Mouse (Mus musculus) kidney, postnatal 36 days (tissue): ENCODE measurements at regions not wholly inside any gene's neighbourhood (a gene's known extent, or its start where the extent isn't known, plus 50 kb on each side); places are given as distances from the start of the nearest gene placed in this dataset.
"Not testable (repeated sequence)": the region's sequence is repeated elsewhere in the genome, so short reads cannot be mapped to it uniquely, and the experiment has no call there.

Experiments
- DNase-seq, 2 experiments: peaks; one replicate each; pipeline ENCODE4 v3.0.0; 2021 to 2022; ENCODE audit warnings: mixed read lengths in 2 of 2

DNA sequence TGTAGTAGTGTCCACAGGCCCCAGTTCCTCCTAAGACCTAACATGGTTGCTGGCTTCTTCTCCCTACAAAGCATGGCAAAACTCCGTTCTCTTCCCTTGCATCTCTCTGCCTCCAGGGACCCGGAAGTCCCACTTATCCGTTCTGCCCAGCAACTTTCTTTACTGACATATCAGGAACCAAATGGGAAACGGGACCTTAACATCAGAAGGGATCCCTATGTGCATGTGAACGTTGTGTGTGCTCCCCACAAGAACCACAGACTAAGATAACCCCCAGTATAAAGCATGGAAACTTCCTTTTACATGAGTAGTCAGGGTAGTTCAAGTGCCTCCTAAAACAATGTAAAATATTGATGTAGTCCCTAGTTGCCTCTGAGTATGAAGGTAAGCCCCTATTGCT is 61.6 kb downstream of the Zxdb start:
- DNase-seq: no peak

DNA sequence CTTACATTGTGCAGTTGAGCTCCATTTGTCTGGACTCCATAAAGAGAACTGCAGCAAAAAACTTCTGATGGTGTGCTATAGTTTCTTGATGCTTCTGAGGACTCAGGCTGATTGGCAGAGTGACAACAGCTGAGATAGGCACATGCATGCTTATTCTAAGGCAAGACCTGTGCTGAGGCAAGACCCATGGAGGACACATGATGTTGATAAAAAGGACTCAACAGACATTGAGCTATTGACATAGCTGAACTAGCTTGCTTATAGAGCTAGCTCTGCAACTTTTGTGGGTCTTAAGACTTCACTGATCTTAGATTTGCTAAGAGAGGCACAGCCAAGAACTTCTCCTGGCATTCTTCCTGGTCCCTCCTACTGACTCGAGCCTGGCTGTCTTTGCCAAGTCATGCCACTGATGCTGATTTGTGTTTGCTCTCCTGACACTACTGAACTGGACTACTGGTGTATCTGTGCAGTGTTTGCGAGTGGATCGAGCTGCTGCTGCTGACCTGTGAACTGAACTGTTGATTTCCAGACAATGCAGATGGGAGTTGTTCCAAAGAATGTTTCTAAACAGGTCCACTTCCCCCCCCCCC is 64.1 kb downstream of the Zxdb start:
- DNase-seq: peak; percentile 31 to 47

DNA sequence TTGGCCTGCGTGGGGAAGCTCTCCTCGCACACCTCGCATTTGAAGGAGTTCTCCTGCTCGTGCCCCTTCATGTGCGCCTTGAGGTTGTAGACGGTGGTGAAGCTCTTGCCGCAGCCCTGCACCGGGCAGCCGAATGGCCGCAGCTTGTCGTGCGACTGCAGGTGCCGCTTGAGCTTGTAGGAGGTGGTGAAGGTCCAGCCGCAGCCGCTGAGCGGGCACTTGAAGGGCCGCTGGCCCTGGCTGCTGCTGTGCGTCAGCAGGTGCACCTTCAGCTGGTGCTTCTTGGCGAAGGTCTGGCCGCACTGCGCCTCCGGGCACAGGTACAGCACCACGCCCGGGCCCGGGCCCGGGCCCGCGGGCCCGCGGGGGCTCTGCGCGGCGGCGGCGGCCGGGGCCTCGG is 72.5 kb downstream of the Zxdb start:
- DNase-seq: not testable (repeated sequence)

DNA sequence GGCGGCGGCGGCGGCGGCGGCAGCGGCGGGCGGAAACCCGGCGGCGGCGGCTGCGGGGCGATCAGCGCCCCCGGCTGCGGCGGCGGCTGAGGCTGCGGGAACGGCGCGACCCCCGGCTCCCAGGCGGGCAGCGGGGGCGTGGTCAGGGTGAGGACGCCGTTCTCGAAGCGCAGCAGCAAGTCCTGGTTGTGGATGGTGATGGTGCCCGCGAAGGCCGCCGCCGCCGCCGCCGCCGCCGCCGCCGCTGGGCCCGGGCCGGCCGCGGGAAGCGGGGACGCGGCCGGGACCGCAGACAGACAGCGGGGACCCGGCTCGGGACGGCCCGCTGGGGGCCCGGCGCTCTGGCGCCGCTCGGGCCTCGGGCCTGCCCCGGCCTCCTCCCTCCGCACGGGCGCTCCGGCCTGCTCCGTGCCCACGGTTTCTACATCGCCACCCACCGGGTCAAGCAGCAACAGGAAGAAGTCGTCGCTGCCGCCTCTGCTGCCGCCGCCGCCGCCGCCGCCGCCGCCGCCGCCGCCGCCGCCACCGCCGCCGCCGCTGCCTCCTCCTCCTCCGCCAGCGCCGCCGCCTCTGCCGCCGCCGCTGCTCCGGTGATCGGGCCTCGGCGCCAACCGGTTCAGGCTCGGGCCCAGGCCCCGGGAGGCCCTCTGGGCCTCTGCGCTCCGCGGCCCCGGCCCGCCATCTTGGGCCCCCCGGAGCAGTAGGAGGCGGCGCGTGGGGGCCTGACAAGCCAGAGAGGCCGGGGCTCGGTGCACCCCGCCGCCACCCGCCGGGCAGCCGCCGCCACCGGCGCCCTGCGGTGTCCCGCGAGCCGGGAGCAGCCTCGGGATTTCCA is 73.2 kb downstream of the Zxdb start:
- not testable (repeated sequence) for DNase-seq

DNA sequence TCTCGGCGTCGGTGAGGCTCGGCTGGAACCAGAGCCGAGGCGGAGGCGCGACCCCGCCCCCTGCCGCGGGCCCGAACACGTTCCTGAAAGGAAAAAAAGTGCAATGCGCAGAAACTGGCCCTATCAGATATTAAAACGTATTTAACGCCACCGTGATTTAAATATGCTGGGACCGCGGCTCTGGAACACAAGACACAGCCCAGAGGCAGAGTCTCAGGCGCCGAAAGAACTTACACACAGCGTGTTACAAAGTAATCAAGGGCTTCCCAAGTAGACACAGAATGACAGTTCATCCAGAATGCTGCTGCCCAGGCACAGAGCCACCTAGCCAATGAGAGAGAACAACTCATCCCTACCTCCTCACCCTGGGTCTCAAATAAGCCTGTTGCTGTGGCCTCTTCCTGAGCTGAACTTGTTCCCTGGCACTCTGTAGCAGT is 73.8 kb downstream of the Zxdb start:
- DNase-seq: not testable (repeated sequence)

DNA sequence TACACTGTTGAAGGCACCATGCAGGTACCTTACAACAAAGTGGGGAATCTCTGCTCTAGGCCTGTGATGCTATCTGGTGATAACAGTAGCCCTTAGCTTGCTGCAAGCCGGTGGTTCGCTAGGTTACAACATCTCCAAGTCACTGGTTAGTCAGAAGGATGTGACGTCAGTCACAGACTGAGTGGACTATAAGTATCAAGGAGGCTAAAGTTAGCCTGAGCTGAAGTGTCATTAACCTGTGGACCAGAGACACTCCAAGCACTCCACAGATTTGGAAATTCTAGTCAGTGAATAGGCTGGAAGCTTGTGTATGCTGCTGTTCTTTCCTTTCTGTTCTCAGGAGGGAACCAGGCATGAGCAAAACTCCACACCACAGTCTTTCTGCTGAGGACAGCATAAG is 88.4 kb downstream of the Zxdb start:
- not testable (repeated sequence) for DNase-seq

DNA sequence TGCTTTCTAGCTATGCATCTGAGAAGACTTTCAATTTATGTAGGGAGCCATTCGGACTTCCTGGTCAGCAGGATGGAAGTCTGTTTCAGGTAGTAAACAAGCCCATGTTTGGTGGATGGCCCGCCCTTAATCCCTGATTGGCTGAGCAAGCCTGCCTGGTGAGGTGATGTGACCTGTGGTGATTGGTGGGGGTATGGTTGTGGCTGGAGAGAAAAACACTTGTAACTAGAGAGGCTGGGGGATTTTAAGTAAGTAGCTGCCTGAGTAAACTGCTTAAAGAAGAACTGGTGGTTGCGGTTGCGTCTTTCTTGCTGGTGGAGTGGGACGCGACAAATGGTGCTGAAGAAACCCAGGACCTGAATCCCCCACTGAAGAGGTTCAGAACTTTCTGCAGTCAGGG is 103.2 kb downstream of the Zxdb start:
- DNase-seq: not testable (repeated sequence)

DNA sequence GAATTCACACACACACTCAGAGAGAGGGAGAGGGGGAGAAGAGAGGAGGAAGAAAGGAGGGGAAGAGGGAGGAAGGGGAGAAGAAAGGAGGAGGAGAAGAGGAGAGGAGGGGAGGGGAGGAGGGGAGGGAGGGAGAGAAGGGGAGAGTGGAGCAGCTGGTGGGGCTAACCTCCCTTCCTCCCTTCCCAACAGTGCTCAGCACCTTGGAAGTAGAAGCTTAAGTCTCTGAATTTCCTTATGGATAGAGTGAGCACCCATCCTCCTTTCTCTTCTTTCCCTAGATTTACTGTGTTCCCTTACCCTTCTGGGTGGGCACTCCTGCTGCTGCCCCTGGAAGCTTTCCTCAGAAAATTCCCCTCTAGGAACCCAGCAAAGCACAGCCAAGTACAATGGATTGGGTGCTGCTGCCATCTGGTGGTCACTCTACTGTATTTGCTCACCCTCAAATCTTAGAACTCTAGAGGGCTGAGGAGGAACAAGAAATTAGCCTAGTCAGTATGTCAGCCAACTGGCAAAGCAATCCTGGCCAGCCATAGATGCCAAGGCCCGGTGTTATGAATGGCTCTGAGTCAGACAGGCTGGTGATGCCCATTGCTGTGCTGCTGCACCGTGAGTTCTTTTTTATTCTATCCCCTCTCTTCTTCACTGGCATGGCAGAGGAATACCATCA is 119.9 kb downstream of the Zxdb start:
- DNase-seq: peak in 1 of 2 experiments; percentile 2

DNA sequence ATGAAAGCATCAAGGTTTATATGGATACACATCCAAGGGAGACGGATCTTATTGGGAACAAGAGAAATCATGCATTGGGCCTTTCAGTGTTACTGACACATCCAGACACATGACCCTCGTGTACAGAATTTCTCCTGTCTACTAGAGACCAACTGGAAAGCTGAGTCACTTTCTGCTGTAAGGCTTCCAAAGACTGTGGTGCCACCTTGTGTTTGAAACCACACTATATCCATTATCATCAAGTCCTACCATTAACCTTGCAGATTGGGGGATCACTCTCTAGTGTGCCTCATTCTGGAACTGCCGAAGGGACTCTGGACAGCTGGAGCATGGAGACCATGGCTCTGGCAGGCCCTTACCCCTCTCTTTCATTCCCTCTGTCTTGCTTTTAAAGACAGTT is 125.2 kb downstream of the Zxdb start:
- not testable (repeated sequence) for DNase-seq

DNA sequence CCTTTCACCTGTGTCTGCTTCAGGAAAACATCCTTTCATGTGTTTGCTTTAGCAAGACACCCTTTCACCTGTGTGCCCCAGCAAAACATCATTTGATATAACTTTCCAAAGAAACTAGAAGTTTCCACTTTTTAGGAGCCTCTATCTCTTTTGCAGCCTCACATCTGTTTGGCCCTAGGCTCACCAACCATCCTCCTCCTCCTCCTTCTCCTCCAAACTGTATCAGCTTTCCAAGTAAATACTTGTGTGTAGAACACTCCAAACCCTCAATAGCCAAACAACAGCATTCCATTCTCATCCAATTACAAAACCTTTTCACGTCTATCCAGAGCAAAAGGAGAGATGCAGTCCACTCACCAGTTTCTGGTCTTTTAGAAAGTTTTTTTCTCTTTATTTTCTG is 133.1 kb downstream of the Zxdb start:
- DNase-seq: no peak

DNA sequence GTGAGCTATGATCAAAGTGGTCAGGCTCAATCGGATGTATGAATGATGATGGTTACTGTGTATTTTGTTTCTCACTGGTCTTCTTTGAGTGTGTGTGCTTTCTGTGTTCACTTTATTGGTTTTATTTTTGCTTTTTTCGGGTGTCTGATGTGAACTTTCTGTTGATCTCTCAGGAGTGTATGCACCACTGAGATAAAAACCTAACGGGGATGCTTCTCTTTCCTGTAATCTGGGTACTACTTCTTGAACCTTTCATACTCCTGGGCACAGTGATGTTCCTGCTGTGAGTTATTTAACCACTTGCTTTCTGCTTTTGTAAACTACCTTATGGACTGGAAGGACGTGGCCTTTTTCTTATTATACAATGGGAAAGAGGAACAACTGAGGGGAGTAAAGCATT is 133.6 kb downstream of the Zxdb start:
- DNase-seq: no peak

DNA sequence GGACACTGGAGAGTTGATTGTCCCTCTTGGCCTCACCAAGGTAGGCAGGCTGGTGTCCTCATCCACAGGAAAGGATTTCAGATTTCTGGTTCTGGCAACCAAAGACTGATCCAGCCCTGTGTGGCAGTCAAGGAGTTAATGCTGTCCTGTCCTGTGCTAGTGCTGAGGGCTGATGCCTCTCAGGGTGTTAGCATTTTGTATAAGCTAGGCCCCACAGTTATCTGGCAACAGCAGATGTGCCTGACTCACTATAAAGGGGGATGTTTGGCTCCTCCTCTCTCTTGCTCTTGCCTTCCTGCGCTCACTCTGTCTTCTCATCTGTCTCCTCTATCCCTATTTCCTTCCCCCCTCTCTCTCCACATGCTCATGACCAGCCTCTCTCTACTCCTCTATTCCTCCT is 138.8 kb downstream of the Zxdb start:
- DNase-seq: no peak

DNA sequence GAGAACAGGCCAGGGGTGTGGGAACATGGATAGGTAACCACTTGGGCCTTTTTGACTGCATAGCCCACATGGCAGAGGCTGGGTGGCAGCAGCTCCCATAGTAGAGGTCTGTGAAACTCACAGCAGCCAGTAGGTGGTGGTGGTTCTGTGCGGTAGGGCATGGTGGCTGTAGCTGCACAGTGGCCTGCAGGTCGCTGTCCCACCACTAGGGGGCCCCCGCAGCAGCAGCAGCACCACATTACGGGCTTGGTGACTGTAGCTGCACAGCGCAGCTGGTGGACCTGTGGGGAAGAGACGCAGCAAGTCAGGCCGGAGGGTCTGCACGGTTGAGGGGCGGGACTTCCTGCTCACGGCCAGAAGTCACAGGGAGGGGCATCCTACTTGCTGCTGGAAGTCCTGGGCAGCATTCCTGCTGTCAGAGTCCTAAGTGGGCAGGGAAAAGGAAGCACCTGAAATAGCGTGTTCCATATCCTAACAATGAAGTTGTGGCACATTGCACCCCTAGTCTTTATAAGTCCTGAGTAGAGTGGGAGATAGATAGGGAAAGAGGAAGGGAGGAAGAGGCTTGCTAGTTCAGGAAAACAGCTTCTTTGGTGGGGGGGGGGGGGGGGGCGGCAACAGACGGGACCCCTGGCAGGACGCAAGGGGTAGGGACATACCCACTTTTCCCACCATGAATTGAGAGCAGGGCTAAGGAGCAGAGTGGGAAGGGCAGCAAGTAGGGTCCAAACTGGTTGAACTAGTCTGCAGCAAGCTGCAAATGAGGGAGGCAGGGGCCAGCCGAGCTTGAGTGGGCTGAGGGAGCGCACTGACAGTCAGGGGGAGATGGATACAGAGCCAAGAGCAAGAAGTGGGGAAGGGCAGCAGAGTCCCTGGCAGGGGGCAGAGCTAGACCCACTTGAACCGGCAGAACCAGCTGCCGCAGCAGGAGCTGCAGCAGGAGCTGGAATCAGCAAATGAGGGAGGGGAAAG is 141.4 kb downstream of the Zxdb start:
- peak; percentile 91 to 96 for DNase-seq

DNA sequence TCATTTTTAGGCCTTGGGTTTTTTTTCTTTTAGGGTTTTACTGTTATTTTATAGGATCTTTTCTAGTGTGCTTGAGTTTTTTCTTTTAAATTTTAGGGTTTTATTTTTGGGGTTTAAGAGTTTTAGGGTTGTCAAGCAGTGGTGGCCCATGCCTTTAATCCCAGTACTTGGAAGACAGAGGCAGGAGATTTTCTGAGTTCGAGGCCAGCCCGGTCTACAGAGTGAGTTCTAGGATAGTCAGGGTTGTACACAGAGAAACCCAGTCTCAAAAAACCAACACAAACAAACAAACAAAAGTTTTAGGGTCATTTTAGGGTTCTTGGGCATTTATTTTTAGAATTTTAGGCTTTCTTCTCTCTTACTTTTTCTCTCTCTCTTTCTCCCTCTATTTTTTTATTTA is 142.9 kb downstream of the Spin4 start:
- not testable (repeated sequence) for DNase-seq
